Mouse (Mus musculus): ENCODE measurements around the gene 2310009B15Rik. TPM values are rescaled to one million over a fixed set of nuclear protein-coding genes. Genes with fewer than 3 reads are reported as not detected.

Gene 2310009B15Rik
- polyA plus RNA-seq, 1 experiment from 2014 or later: 54.2 TPM

- Histone ChIP-seq H3K27me3 (ENCODE audit: insufficient read depth, low read length) (no peaks in the 10 kb centered on the region), H3K27ac (ENCODE audit: low read depth) (no peak overlapping the region), H3K4me1 (ENCODE audit: insufficient read depth) (no peaks in the 10 kb centered on the region), H3K4me2 (no peak overlapping the region), H3K4me3 (ENCODE audit: low read depth, low read length) (no peak overlapping the region), H3K36me3 (ENCODE audit: insufficient read depth) (no peaks in the 10 kb centered on the region), H3K9me3 (ENCODE audit: low read depth, low read length) (no peaks in the 10 kb centered on the region), H3K9ac (no peak overlapping the region)
- WGBS: 95% methylated on average over 14 of the region's 14 CpGs
- DNase-seq: no peak
- TF ChIP-seq CTCF (IDR thresholded peaks at IDR 0.05; ENCODE audit: low read depth): no peak
- no peak for ATAC-seq (ENCODE audit: insufficient read depth)
These were observed 21.0 kb upstream of the 2310009B15Rik start for GRCm38 (mm10) chr1:138877470-138878254.

DNA sequence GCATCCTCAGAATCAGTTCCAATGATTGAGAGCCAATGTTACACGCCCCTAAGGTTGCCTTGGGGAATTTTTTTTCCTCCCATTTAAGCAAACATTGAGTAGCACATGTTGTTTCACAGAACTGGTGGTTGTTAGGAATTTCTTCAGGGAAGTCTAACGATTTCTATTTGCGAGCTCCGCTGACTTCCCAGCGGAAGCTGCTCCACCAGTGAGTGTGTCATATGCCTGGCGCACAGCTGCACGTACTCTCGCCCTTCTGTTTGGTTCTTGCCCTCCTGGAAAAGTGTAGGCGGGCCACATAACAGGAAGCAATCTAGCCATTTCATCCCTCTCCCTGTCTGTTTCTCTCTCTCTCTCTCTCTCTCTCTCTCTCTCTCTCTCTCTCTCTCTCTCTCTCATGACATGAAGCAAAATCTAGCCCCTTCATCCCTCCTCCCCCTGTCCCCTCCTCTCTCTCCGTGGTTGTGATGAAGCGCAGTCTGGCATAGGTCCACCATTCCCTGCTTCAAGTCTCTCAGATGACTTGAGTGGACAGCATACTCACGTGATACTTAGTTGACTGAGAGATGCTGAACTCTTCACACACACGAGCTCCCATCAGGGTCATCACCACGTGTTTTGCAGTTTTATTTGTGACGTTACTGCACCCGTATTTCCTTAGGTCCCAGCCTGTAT is 19.9 kb upstream of the 2310009B15Rik start:
- Histone ChIP-seq H3K36me3 (ENCODE audit: insufficient read depth) (no peaks in the 10 kb centered on the region), H3K27me3 (ENCODE audit: insufficient read depth, low read length) (no peaks in the 10 kb centered on the region), H3K9ac (no peak overlapping the region), H3K9me3 (ENCODE audit: low read depth, low read length) (no peaks in the 10 kb centered on the region), H3K4me1 (ENCODE audit: insufficient read depth) (no peaks in the 10 kb centered on the region), H3K4me2 (0 out of 2 replicates have a peak overlapping the region, but pooled peaks have one; percentile 18), H3K4me3 (ENCODE audit: low read depth, low read length) (no peak overlapping the region), H3K27ac (ENCODE audit: low read depth) (no peak overlapping the region)
- peak; percentile 62; the same call in 1 of the 2 replicates for ATAC-seq (ENCODE audit: insufficient read depth)
- 54% methylated on average over 16 of the region's 16 CpGs for WGBS
- DNase-seq: peak; percentile 29
- no peak for TF ChIP-seq CTCF (IDR thresholded peaks at IDR 0.05; ENCODE audit: low read depth)

DNA sequence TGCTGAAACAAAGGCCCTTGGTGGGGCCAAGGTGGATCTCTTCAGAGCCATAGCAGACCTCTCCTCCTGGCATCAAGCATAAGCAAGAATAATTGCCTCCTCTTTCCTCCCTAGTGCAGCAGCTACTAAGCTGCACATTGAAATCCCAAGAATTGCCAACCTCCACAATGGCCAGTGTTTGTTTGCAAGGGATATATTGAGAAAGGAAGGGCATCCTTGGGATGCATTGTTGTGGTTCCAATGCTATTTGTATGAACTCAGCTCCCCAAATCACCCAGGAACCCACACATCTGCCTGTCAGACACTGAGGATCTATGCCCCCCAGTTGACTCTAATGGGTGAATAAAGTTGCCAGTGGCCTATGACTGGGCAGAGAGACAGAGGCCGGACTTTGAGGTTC is 5.8 kb downstream of the 2310009B15Rik start:
- DNase-seq (no peak), ATAC-seq (ENCODE audit: insufficient read depth) (no peak)
- no peak for TF ChIP-seq CTCF (IDR thresholded peaks at IDR 0.05; ENCODE audit: low read depth)
- H3K27me3 ChIP-seq (ENCODE audit: insufficient read depth, low read length): peaks cover 46% of the 10 kb centered on the region
- H3K4me3 ChIP-seq (ENCODE audit: low read depth, low read length): no peak overlapping the region
- H3K4me2 ChIP-seq: no peak overlapping the region
- no peak overlapping the region for H3K27ac ChIP-seq (ENCODE audit: low read depth)
- H3K9me3 ChIP-seq (ENCODE audit: low read depth, low read length): no peaks in the 10 kb centered on the region
- H3K9ac ChIP-seq: no peak overlapping the region
- no peaks in the 10 kb centered on the region for H3K4me1 ChIP-seq (ENCODE audit: insufficient read depth)
- H3K36me3 ChIP-seq (ENCODE audit: insufficient read depth): peaks cover 9% of the 10 kb centered on the region; the same call in 1 of the 2 replicates
- 88% methylated on average over 1 of the region's 1 CpGs for WGBS

DNA sequence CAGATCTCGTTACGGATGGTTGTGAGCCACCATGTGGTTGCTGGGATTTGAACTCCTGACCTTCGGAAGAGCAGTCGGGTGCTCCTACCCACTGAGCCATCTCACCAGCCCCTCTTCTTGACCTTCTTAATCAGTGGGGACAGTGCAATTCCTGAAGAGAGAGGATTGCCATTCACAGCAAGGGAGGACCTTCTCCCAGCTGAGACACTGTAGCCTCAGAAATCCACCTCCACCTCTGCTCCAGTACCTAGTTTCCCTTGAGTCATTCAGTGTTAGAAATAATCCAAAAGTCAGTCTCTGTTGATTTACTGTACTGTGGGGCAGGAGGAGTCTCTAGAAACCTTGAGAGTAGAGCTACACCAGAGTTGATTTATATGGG is 6.5 kb downstream of the 2310009B15Rik start:
- no peak for ATAC-seq (ENCODE audit: insufficient read depth)
- peaks cover 9% of the 10 kb centered on the region; the same call in 1 of the 2 replicates for H3K36me3 ChIP-seq (ENCODE audit: insufficient read depth)
- no peak overlapping the region for H3K27ac ChIP-seq (ENCODE audit: low read depth)
- WGBS: 49% methylated on average over 2 of the region's 4 CpGs
- DNase-seq: no peak
- no peak overlapping the region for H3K4me2 ChIP-seq
- no peak overlapping the region for H3K9ac ChIP-seq
- TF ChIP-seq CTCF (IDR thresholded peaks at IDR 0.05; ENCODE audit: low read depth): no peak
- no peaks in the 10 kb centered on the region for H3K4me1 ChIP-seq (ENCODE audit: insufficient read depth)
- peaks cover 53% of the 10 kb centered on the region for H3K27me3 ChIP-seq (ENCODE audit: insufficient read depth, low read length)
- H3K4me3 ChIP-seq (ENCODE audit: low read depth, low read length): no peak overlapping the region
- no peaks in the 10 kb centered on the region for H3K9me3 ChIP-seq (ENCODE audit: low read depth, low read length)

DNA sequence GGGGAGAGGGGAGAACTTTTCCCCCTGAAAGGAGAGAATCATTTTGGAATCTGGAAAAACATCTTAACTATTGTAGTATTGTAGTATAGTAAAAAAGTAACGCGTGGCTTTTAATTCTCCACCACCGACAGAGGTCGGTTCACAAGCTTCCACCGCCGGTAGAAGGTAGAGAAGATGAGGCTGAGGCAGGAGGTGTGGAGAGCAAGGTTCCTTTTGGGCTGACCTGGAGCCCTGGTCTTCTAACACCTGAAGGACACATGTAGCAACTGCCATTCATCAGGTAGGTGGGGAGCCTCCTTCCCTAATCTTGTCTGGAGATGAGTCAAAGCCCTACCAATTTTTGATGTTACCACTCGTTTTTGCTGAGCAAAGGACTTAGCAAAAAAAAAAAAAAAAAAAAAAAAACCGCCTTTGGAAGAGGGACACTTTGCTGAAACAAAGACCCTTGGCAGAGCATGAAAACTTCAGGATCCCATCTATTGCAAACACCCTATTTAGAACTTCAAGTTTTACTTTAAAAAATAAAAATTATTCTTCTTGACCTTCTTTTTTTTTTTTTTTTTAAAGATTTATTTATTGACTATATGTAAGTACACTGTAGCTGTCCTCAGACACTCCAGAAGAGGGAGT is 7.0 kb downstream of the 2310009B15Rik start:
- ATAC-seq (ENCODE audit: insufficient read depth) (no peak), DNase-seq (no peak)
- Histone ChIP-seq H3K4me3 (ENCODE audit: low read depth, low read length) (no peak overlapping the region), H3K4me1 (ENCODE audit: insufficient read depth) (no peaks in the 10 kb centered on the region), H3K9me3 (ENCODE audit: low read depth, low read length) (no peaks in the 10 kb centered on the region), H3K4me2 (no peak overlapping the region), H3K27me3 (ENCODE audit: insufficient read depth, low read length) (peaks cover 58% of the 10 kb centered on the region), H3K36me3 (ENCODE audit: insufficient read depth) (peaks cover 9% of the 10 kb centered on the region; the same call in 1 of the 2 replicates), H3K27ac (ENCODE audit: low read depth) (no peak overlapping the region), H3K9ac (no peak overlapping the region)
- no peak for TF ChIP-seq CTCF (IDR thresholded peaks at IDR 0.05; ENCODE audit: low read depth)
- WGBS: 8% methylated on average over 8 of the region's 8 CpGs

- H3K9ac ChIP-seq: no peak within 1 kb of the TSS
- peaks cover 69% of the 10 kb centered on the region for H3K27me3 ChIP-seq (ENCODE audit: insufficient read depth, low read length)
- H3K4me2 ChIP-seq: peak within 1 kb of the TSS; percentile 58
- H3K9me3 ChIP-seq (ENCODE audit: low read depth, low read length): no peaks in the 10 kb centered on the region
- TF ChIP-seq CTCF (IDR thresholded peaks at IDR 0.05; ENCODE audit: low read depth): no peak
- H3K4me1 ChIP-seq (ENCODE audit: insufficient read depth): no peaks in the 10 kb centered on the region
- H3K36me3 ChIP-seq (ENCODE audit: insufficient read depth): peaks cover 9% of the 10 kb centered on the region; the same call in 1 of the 2 replicates
- no peak within 1 kb of the TSS for H3K27ac ChIP-seq (ENCODE audit: low read depth)
- WGBS: under 1% methylated on average over 33 of the region's 33 CpGs
- DNase-seq: no peak
- H3K4me3 ChIP-seq (ENCODE audit: low read depth, low read length): peak within 1 kb of the TSS; percentile 30
- ATAC-seq (ENCODE audit: insufficient read depth): peak; percentile 62
These were observed 8.0 kb downstream of the 2310009B15Rik start, which contains the start of gene Lhx9 for GRCm38 (mm10) chr1:138848511-138849109. Gene Lhx9, minus strand, starts transcription at chr1:138848577.

All from lung, embryonic 14.5 days (tissue).